Mouse (Mus musculus): Measurements from ENCODE around the gene Opcml. TPM values are rescaled to one million over a fixed set of nuclear protein-coding genes. Genes with fewer than 3 reads are reported as not detected.

Gene Opcml
- polyA plus RNA-seq, 1 experiment from 2014 or later, result 73.0 TPM

GRCm38 (mm10) chr9:28438752-28439151 lies 648.2 kb downstream of the Opcml start:
- H3K27me3 ChIP-seq (ENCODE audit: control insufficient read depth, insufficient read depth, low read depth, low read length), result no peaks in the 10 kb centered on the region
- WGBS, result 86% methylated on average over 4 of the region's 4 CpGs
- peaks cover 9% of the 10 kb centered on the region; the same call in 1 of the 2 replicates for H3K4me1 ChIP-seq (ENCODE audit: control insufficient read depth, insufficient read depth, low read length)
- H3K27ac ChIP-seq (ENCODE audit: low read length), result no peak overlapping the region
- no peak overlapping the region for H3K9ac ChIP-seq (ENCODE audit: low read depth, low read length)
- no peak overlapping the region for H3K4me2 ChIP-seq (ENCODE audit: low read length)
- no peak for ATAC-seq
- no peaks in the 10 kb centered on the region for H3K36me3 ChIP-seq (ENCODE audit: control insufficient read depth, insufficient read depth, low read length)
- no peak overlapping the region for H3K4me3 ChIP-seq (ENCODE audit: low read depth, low read length)
- H3K9me3 ChIP-seq (replicated peaks; ENCODE audit: control insufficient read depth, low read length, poor library complexity, severe bottlenecking), result no peaks in the 10 kb centered on the region

- no peak overlapping the region for H3K9ac ChIP-seq (ENCODE audit: low read depth, low read length)
- no peaks in the 10 kb centered on the region for H3K36me3 ChIP-seq (ENCODE audit: control insufficient read depth, insufficient read depth, low read length)
- H3K27ac ChIP-seq (ENCODE audit: low read length), result peak overlapping the region; percentile 28; the same call in 1 of the 2 replicates
- no peaks in the 10 kb centered on the region for H3K27me3 ChIP-seq (ENCODE audit: control insufficient read depth, insufficient read depth, low read depth, low read length)
- H3K4me2 ChIP-seq (ENCODE audit: low read length), result no peak overlapping the region
- ATAC-seq, result no peak
- WGBS, result 49% methylated on average over 5 of the region's 5 CpGs
- peaks cover 14% of the 10 kb centered on the region; the same call in 1 of the 2 replicates for H3K4me1 ChIP-seq (ENCODE audit: control insufficient read depth, insufficient read depth, low read length)
- H3K9me3 ChIP-seq (replicated peaks; ENCODE audit: control insufficient read depth, low read length, poor library complexity, severe bottlenecking), result no peaks in the 10 kb centered on the region
- no peak overlapping the region for H3K4me3 ChIP-seq (ENCODE audit: low read depth, low read length)
These were observed 649.0 kb downstream of the Opcml start for GRCm38 (mm10) chr9:28439433-28440191.

- 62% methylated on average over 3 of the region's 3 CpGs for WGBS
- Histone ChIP-seq H3K9me3 (replicated peaks; ENCODE audit: control insufficient read depth, low read length, poor library complexity, severe bottlenecking) (no peaks in the 10 kb centered on the region), H3K9ac (ENCODE audit: low read depth, low read length) (no peak overlapping the region), H3K27me3 (ENCODE audit: control insufficient read depth, insufficient read depth, low read depth, low read length) (no peaks in the 10 kb centered on the region), H3K4me3 (ENCODE audit: low read depth, low read length) (no peak overlapping the region), H3K4me1 (ENCODE audit: control insufficient read depth, insufficient read depth, low read length) (peaks cover 14% of the 10 kb centered on the region; the same call in 1 of the 2 replicates), H3K4me2 (ENCODE audit: low read length) (no peak overlapping the region), H3K36me3 (ENCODE audit: control insufficient read depth, insufficient read depth, low read length) (no peaks in the 10 kb centered on the region), H3K27ac (ENCODE audit: low read length) (peak overlapping the region; percentile 41; the same call in 1 of the 2 replicates)
- ATAC-seq, result no peak
These were observed 649.7 kb downstream of the Opcml start for GRCm38 (mm10) chr9:28440192-28440795.

GRCm38 (mm10) chr9:28444485-28444884 lies 653.9 kb downstream of the Opcml start:
- Histone ChIP-seq H3K4me3 (ENCODE audit: low read depth, low read length) (no peak overlapping the region), H3K36me3 (ENCODE audit: control insufficient read depth, insufficient read depth, low read length) (no peaks in the 10 kb centered on the region), H3K27ac (ENCODE audit: low read length) (no peak overlapping the region), H3K9ac (ENCODE audit: low read depth, low read length) (no peak overlapping the region), H3K4me1 (ENCODE audit: control insufficient read depth, insufficient read depth, low read length) (peaks cover 16% of the 10 kb centered on the region; the same call in 1 of the 2 replicates), H3K9me3 (replicated peaks; ENCODE audit: control insufficient read depth, low read length, poor library complexity, severe bottlenecking) (no peaks in the 10 kb centered on the region), H3K4me2 (ENCODE audit: low read length) (no peak overlapping the region), H3K27me3 (ENCODE audit: control insufficient read depth, insufficient read depth, low read depth, low read length) (no peaks in the 10 kb centered on the region)
- WGBS, result 71% methylated on average over 3 of the region's 3 CpGs
- ATAC-seq, result no peak

GRCm38 (mm10) chr9:28444972-28445371 lies 654.4 kb downstream of the Opcml start:
- Histone ChIP-seq H3K4me2 (ENCODE audit: low read length) (no peak overlapping the region), H3K27ac (ENCODE audit: low read length) (no peak overlapping the region), H3K36me3 (ENCODE audit: control insufficient read depth, insufficient read depth, low read length) (no peaks in the 10 kb centered on the region), H3K4me1 (ENCODE audit: control insufficient read depth, insufficient read depth, low read length) (peaks cover 11% of the 10 kb centered on the region; the same call in 1 of the 2 replicates), H3K9ac (ENCODE audit: low read depth, low read length) (no peak overlapping the region), H3K4me3 (ENCODE audit: low read depth, low read length) (no peak overlapping the region), H3K9me3 (replicated peaks; ENCODE audit: control insufficient read depth, low read length, poor library complexity, severe bottlenecking) (no peaks in the 10 kb centered on the region), H3K27me3 (ENCODE audit: control insufficient read depth, insufficient read depth, low read depth, low read length) (no peaks in the 10 kb centered on the region)
- WGBS, result 67% methylated on average over 8 of the region's 8 CpGs
- no peak for ATAC-seq

- WGBS, result 90% methylated on average over 1 of the region's 1 CpGs
- H3K4me1 ChIP-seq (ENCODE audit: control insufficient read depth, insufficient read depth, low read length), result 0 out of 2 replicates have a peak, but pooled peaks cover 8% of the 10 kb centered on the region
- no peaks in the 10 kb centered on the region for H3K27me3 ChIP-seq (ENCODE audit: control insufficient read depth, insufficient read depth, low read depth, low read length)
- no peaks in the 10 kb centered on the region for H3K36me3 ChIP-seq (ENCODE audit: control insufficient read depth, insufficient read depth, low read length)
- no peak overlapping the region for H3K9ac ChIP-seq (ENCODE audit: low read depth, low read length)
- H3K4me2 ChIP-seq (ENCODE audit: low read length), result no peak overlapping the region
- H3K4me3 ChIP-seq (ENCODE audit: low read depth, low read length), result no peak overlapping the region
- H3K9me3 ChIP-seq (replicated peaks; ENCODE audit: control insufficient read depth, low read length, poor library complexity, severe bottlenecking), result no peaks in the 10 kb centered on the region
- no peak for ATAC-seq
- H3K27ac ChIP-seq (ENCODE audit: low read length), result no peak overlapping the region
These were observed 655.3 kb downstream of the Opcml start for GRCm38 (mm10) chr9:28445863-28446262.

- H3K27me3 ChIP-seq (ENCODE audit: control insufficient read depth, insufficient read depth, low read depth, low read length), result no peaks in the 10 kb centered on the region
- H3K4me2 ChIP-seq (ENCODE audit: low read length), result no peak overlapping the region
- H3K27ac ChIP-seq (ENCODE audit: low read length), result no peak overlapping the region
- 0 out of 2 replicates have a peak, but pooled peaks cover 8% of the 10 kb centered on the region for H3K4me1 ChIP-seq (ENCODE audit: control insufficient read depth, insufficient read depth, low read length)
- no peak overlapping the region for H3K4me3 ChIP-seq (ENCODE audit: low read depth, low read length)
- no peak overlapping the region for H3K9ac ChIP-seq (ENCODE audit: low read depth, low read length)
- WGBS, result 63% methylated on average over 4 of the region's 4 CpGs
- ATAC-seq, result no peak
- H3K9me3 ChIP-seq (replicated peaks; ENCODE audit: control insufficient read depth, low read length, poor library complexity, severe bottlenecking), result no peaks in the 10 kb centered on the region
- no peaks in the 10 kb centered on the region for H3K36me3 ChIP-seq (ENCODE audit: control insufficient read depth, insufficient read depth, low read length)
These were observed 655.9 kb downstream of the Opcml start for GRCm38 (mm10) chr9:28446278-28447064.

- WGBS, result 75% methylated on average over 2 of the region's 2 CpGs
- Histone ChIP-seq H3K9me3 (replicated peaks; ENCODE audit: control insufficient read depth, low read length, poor library complexity, severe bottlenecking) (no peaks in the 10 kb centered on the region), H3K36me3 (ENCODE audit: control insufficient read depth, insufficient read depth, low read length) (no peaks in the 10 kb centered on the region), H3K4me2 (ENCODE audit: low read length) (no peak overlapping the region), H3K9ac (ENCODE audit: low read depth, low read length) (no peak overlapping the region), H3K27ac (ENCODE audit: low read length) (no peak overlapping the region), H3K4me1 (ENCODE audit: control insufficient read depth, insufficient read depth, low read length) (no peaks in the 10 kb centered on the region), H3K4me3 (ENCODE audit: low read depth, low read length) (no peak overlapping the region), H3K27me3 (ENCODE audit: control insufficient read depth, insufficient read depth, low read depth, low read length) (no peaks in the 10 kb centered on the region)
- no peak for ATAC-seq
These were observed 661.9 kb downstream of the Opcml start for GRCm38 (mm10) chr9:28452509-28452908.
